Mouse (Mus musculus) stomach, embryonic 15.5 days (tissue): Measurements from ENCODE around the gene Lgals1. TPM values are rescaled to one million over a fixed set of nuclear protein-coding genes. Genes with fewer than 3 reads are reported as not detected.

Experiments used
- ATAC-seq: fragments of 200-750 bp; cut with Nextera tagmentation; 2 replicates; pipeline ENCODE4 v1.8.0; 2017; ENCODE audit warnings: low read depth, moderate number of reproducible peaks, moderate TSS enrichment; ENCODE audit not compliant: insufficient read depth, low FRiP score
- H3K27ac ChIP-seq: fragments of 300-500 bp; sonication (generic); 2 replicates; pipeline ENCODE4 v1.5.1; 2015; ENCODE audit warnings: mild to moderate bottlenecking, inconsistent platforms
- H3K27me3 ChIP-seq: fragments of 300-500 bp; sonication (generic); replicated peaks from 2 replicates; pipeline ENCODE4 v1.6.1; 2015; ENCODE audit warnings: inconsistent platforms
- H3K36me3 ChIP-seq: fragments of 300-500 bp; sonication (generic); 2 replicates; pipeline ENCODE4 v1.6.1; 2015; ENCODE audit warnings: inconsistent platforms
- H3K4me1 ChIP-seq: fragments of 300-500 bp; sonication (generic); 2 replicates; pipeline ENCODE4 v1.6.1; 2015; ENCODE audit warnings: inconsistent platforms
- H3K4me2 ChIP-seq: fragments of 300-500 bp; sonication (generic); 2 replicates; pipeline ENCODE4 v1.6.1; 2015; ENCODE audit warnings: mild to moderate bottlenecking, inconsistent platforms
- H3K4me3 ChIP-seq: fragments of 300-500 bp; sonication (generic); replicated peaks from 2 replicates; pipeline ENCODE4 v1.5.1; 2015; ENCODE audit warnings: inconsistent platforms
- H3K9ac ChIP-seq: fragments of 300-500 bp; sonication (generic); 2 replicates; pipeline ENCODE4 v1.6.1; 2015; ENCODE audit warnings: inconsistent platforms
- H3K9me3 ChIP-seq: fragments of 300-500 bp; sonication (generic); 2 replicates; pipeline ENCODE4 v1.6.1; 2016; ENCODE audit warnings: inconsistent platforms
- WGBS: fragments of 180-500 bp; shearing (Covaris S2); methylation state at CpG from one replicate; pipeline ENCODE4 v1.1.7; 2015; 5-methylcytosine and 5-hydroxymethylcytosine counted together
- polyA plus RNA-seq: library from polyadenylated mRNA; unstranded; fragments of >200 nt; fragmentation: Nextera tagmentation; extraction: Ambion mirVana; gene quantifications from 2 replicates; pipeline ENCODE4 v1.2.1, GENCODE M21; 2015

Gene Lgals1
- polyA plus RNA-seq, 1 experiment from 2014 or later = 1,476 TPM

DNA sequence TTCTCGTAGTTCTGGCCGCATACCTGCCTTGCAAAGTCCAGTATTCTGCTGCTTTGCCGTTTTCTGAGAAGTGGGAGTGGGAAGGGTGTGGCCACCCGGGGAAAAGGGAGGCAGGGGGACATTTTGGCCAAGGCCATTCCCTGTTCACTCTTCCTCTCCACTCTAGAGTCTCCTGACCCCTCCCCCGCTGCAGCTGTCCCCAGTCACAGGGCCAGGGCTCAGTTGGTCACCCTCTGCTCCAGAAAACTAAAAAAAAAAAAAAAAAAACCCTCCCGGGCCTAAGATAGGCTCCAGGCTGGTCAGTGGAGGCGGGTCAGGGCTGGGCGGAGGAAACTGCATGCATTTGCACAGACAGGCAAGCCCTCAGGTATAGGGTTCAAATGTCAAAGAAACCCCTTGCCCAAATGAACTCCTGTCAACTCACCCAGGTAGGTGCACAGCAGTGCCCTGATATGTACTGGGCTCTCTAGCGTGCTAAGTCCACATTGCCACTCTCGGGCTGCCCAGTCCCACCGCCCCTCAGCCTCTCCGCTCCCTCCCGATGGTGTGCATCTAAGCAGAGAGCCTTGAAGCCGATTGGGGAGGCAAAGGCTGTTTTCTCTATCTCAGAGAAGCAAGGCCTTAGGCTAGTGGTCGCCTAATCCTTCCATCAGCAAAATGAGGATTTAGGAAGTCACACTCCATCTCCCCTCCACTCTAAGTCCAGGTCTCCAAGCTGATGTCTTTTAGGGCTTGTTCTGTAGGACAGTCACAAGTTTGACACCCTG is 679 bp downstream of the Lgals1 start:
- Histone ChIP-seq H3K9ac (peak overlapping the region; percentile 52), H3K4me1 (peaks cover 49% of the 10 kb centered on the region), H3K4me3 (peak overlapping the region; percentile 55), H3K36me3 (peaks cover 11% of the 10 kb centered on the region; the same call in 1 of the 2 replicates), H3K4me2 (peak overlapping the region; percentile 81), H3K27ac (peak overlapping the region; percentile 94), H3K9me3 (no peaks in the 10 kb centered on the region), H3K27me3 (no peaks in the 10 kb centered on the region)
- whole genome bisulfite sequencing = 18% methylated on average over 15 of the region's 15 CpGs
- ATAC-seq = peak; percentile 2; the same call in 1 of the 2 replicates

DNA sequence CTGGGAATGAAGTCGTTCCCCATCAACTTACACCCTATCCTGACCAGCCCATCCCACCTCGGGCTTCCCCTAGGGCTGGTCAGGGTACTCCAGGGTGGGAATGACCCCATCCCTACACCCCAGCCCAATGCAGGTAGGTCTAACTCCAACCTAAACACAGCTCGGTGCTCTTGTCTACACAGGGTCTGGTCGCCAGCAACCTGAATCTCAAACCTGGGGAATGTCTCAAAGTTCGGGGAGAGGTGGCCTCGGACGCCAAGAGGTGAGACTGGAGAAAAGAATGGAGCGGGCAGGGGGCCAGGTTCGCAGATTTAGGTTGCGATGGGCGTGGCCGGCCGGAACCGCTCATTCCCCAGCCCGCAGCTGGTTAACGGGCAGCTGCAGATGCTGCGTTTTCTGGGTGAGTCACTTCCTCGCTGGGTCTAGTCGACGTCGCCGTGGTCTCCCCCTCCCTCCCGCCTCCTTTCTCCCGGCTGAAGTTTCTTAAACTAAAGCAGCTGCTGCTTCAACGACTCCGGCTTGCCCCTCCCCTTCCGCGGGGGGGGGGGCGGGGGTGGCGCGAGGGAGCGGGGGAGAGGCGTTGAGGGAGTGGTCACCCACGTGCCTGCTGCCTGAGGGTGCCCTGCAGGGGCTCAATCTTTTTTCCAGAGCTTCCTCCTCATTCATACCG is 1.4 kb downstream of the Lgals1 start:
- peak; percentile 47 for ATAC-seq
- Histone ChIP-seq H3K9me3 (no peaks in the 10 kb centered on the region), H3K27me3 (no peaks in the 10 kb centered on the region), H3K4me2 (peak overlapping the region; percentile 81), H3K36me3 (peaks cover 11% of the 10 kb centered on the region; the same call in 1 of the 2 replicates), H3K4me3 (peak overlapping the region; percentile 55), H3K27ac (peak overlapping the region; percentile 94), H3K4me1 (peaks cover 49% of the 10 kb centered on the region), H3K9ac (peak overlapping the region; percentile 52)
- WGBS = under 1% methylated on average over 25 of the region's 35 CpGs

DNA sequence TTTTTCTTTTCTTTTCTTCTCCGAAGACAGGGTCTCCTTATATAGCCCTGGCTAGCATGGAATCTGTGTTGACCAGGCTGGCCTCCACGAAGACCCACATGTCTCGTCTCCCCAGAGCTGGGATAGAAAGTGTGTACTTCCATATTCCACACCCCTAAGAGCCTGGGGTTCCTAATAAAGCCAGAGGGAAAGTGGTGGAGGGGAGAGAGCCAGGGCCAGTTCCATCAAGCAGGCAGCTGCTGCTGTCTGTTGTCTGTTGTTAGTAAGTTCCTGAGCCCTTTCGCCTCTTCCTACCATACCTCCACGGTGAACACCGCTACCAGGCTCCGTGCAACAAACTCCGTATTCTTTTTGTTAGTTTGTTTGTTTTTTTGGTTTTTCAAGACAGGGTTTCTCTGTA is 2.0 kb downstream of the Lgals1 start:
- H3K4me2 ChIP-seq = peak overlapping the region; percentile 81
- no peaks in the 10 kb centered on the region for H3K9me3 ChIP-seq
- no peaks in the 10 kb centered on the region for H3K27me3 ChIP-seq
- no peak for ATAC-seq
- peaks cover 11% of the 10 kb centered on the region; the same call in 1 of the 2 replicates for H3K36me3 ChIP-seq
- H3K9ac ChIP-seq = no peak overlapping the region
- H3K4me3 ChIP-seq = peak overlapping the region; percentile 55
- H3K27ac ChIP-seq = peak overlapping the region; percentile 94
- H3K4me1 ChIP-seq = peaks cover 45% of the 10 kb centered on the region
- 40% methylated on average over 8 of the region's 8 CpGs for WGBS

DNA sequence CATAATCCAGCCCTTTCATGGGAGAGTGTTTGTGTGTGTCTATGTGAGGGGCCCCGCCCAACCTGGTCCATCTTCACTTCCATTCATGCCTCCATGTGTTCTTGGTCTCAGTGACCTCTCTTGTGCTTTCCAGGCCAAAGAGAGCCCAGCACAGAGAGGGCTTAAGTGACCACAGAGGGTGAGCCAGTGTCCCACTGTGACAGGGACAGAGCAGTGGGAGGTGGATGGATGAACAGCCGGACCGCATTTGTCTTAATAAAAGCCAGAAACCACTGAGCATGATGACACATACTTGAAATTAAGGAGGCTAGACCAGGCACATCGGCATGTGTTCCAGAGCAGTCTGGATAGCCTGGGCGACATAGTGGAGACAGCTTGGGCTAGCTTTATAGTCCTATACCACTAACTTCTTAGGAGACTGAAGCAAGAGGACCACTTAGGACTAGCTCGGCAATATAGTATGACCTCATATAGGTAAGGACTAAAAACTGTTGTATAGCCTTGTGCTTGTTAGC is 3.7 kb downstream of the Lgals1 start:
- no peak for ATAC-seq
- H3K4me3 ChIP-seq = no peak overlapping the region

DNA sequence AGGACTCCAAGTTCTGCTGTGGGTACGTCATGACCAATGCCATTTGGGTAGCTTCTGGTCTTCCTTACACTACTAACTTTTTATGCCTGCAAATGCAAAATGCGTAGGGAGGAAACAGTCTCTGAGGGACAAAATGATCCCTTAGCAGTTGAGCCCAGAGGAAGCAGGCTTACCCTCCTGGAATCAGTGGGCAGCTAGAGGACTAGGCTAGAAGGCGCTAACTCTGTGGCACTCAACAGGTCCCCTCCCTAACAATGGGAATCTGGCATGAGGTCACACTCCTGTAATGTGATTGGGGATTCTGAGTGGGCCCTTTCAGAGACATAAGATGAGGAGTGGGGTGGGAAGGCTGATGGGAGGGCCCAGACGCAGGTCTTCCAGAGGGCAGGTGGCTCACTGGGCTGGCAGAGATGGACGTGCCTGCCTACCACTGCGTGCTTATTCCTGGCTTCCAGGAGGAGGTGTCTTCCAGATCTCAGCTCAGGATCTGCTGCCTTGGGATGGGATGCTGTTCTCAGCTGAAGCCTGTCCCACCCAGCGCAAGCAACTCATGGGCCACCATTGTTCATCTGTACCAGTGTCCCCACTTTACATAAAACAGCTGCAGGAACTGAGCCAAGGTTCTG is 4.4 kb downstream of the Lgals1 start:
- H3K9me3 ChIP-seq = no peaks in the 10 kb centered on the region
- H3K9ac ChIP-seq = no peak overlapping the region
- 0 out of 2 replicates have a peak overlapping the region, but pooled peaks have one; percentile 3 for H3K27ac ChIP-seq
- no peak for ATAC-seq
- H3K4me3 ChIP-seq = no peak overlapping the region
- 79% methylated on average over 7 of the region's 7 CpGs for WGBS
- no peaks in the 10 kb centered on the region for H3K27me3 ChIP-seq
- H3K4me1 ChIP-seq = peaks cover 34% of the 10 kb centered on the region
- peaks cover 11% of the 10 kb centered on the region; the same call in 1 of the 2 replicates for H3K36me3 ChIP-seq
- H3K4me2 ChIP-seq = no peak overlapping the region

More for the DNA sequence above, 3.7 kb downstream of the Lgals1 start:
- Histone ChIP-seq H3K27ac (no peak overlapping the region), H3K27me3 (no peaks in the 10 kb centered on the region), H3K9ac (no peak overlapping the region), H3K36me3 (peaks cover 11% of the 10 kb centered on the region; the same call in 1 of the 2 replicates), H3K9me3 (no peaks in the 10 kb centered on the region), H3K4me2 (no peak overlapping the region), H3K4me1 (peaks cover 36% of the 10 kb centered on the region)
- WGBS = 87% methylated on average over 6 of the region's 6 CpGs

DNA sequence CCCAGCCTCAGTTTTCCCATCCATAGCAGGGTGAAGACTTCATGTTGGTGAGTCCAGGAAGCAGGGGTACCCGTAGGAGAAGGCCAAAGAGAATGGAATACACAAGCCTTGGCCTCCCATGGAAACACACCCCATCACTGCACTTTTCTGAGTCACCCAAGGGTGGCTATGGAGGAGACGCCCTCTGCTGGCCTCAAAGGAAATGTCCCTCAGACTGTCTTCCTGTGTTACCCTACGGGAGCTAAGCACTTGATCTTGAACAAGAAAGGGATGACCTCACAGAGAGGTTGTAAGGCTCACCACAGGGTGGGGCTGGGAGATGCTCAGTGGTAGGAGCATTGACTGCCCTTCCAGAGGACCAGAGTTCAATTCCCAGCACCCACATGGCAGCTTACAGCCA is 5.1 kb downstream of the Lgals1 start:
- Histone ChIP-seq H3K27ac (0 out of 2 replicates have a peak overlapping the region, but pooled peaks have one; percentile 3), H3K4me1 (peaks cover 29% of the 10 kb centered on the region), H3K9me3 (no peaks in the 10 kb centered on the region), H3K27me3 (no peaks in the 10 kb centered on the region), H3K36me3 (peaks cover 11% of the 10 kb centered on the region; the same call in 1 of the 2 replicates), H3K4me3 (no peak overlapping the region), H3K9ac (no peak overlapping the region), H3K4me2 (no peak overlapping the region)
- no peak for ATAC-seq
- whole genome bisulfite sequencing = 20% methylated on average over 3 of the region's 3 CpGs

DNA sequence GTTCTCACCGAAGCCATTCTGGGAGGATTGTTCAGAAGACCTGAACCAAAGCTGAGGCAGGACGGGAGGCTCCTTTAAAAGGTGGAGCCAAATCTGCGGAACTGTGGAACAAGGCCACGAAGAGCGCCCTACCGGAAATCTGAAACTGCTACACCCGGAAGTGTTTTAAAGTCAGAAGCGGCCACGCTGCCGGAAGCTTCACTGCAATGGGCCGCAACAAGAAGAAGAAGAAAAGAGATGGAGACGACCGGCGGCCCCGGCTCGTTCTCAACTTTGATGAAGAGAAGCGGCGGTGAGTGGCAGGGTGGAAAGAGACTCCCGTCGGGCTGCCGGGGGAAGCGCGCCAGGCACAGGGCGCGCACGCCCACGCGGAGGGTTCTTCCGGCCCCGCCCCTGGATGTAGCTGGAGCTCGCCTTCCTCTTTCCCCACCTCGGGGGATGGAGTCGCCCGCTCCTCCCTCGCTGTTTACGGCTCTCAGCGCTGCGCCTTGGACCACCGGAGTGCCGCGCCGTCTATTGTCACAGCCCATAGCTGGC is 8.3 kb downstream of the Lgals1 start, which contains the start of gene Nol12:
Gene Nol12, plus strand, starts transcription at position 150 of the 537 bp plus-strand sequence.
- Histone ChIP-seq H3K4me3 (peak within 1 kb of the TSS; percentile 72), H3K4me2 (peak within 1 kb of the TSS; percentile 75), H3K4me1 (peaks cover 12% of the 10 kb centered on the region; the same call in 1 of the 2 replicates), H3K27ac (peak within 1 kb of the TSS; percentile 87), H3K9me3 (no peaks in the 10 kb centered on the region), H3K27me3 (no peaks in the 10 kb centered on the region), H3K9ac (peak within 1 kb of the TSS; percentile 62; the same call in 1 of the 2 replicates), H3K36me3 (peaks cover 24% of the 10 kb centered on the region)
- WGBS = under 1% methylated on average over 42 of the region's 42 CpGs
- peak; percentile 76 for ATAC-seq

DNA sequence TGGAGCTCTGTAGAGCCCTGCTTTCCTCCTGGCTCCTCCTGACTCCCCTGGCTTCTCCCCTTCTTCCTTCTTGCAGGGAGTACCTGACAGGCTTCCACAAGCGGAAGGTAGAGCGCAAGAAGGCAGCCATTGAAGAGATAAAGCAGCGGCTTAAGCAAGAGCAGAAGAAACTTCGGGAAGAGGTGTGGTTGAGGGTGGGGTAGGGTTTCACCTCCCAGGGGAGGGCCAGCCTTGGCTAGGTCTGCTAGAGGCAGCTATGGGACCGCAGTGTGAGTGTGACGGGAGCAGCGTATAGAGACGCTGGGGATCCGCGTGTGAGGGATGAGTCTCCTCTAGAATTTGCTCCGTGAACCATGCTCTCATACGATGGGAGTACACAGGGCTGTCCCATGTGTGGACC is 9.9 kb downstream of the Lgals1 start:
- Histone ChIP-seq H3K9me3 (no peaks in the 10 kb centered on the region), H3K36me3 (peaks cover 29% of the 10 kb centered on the region), H3K4me1 (peaks cover 8% of the 10 kb centered on the region; the same call in 1 of the 2 replicates), H3K27me3 (no peaks in the 10 kb centered on the region), H3K4me3 (no peak overlapping the region), H3K4me2 (peak overlapping the region; percentile 75; the same call in 1 of the 2 replicates), H3K27ac (no peak overlapping the region), H3K9ac (no peak overlapping the region)
- 86% methylated on average over 12 of the region's 12 CpGs for WGBS
- no peak for ATAC-seq

DNA sequence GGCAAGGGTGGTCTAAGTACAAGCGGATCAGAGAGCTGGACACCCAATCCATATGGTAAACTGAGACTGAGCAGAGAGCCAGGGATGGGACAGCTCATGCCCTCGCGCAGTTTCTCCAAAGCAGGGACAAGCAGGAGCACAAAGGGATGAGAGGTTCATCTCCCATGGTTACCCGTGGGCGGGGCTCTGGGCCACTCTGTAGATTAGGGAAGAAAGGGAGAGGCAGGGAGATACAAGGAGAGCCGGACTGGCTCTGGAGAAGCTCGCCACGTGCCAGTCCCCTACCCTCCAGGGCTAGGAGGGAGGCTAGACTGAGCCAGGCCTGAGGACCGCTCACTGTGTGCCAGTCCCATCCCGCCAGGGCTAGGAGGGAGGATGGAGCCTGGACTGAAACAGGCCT is 10.8 kb downstream of the Lgals1 start:
- Histone ChIP-seq H3K9ac (no peak overlapping the region), H3K4me3 (no peak overlapping the region), H3K4me2 (no peak overlapping the region), H3K4me1 (peaks cover 6% of the 10 kb centered on the region; the same call in 1 of the 2 replicates), H3K27me3 (no peaks in the 10 kb centered on the region), H3K27ac (no peak overlapping the region), H3K9me3 (no peaks in the 10 kb centered on the region), H3K36me3 (peaks cover 33% of the 10 kb centered on the region)
- ATAC-seq = no peak
- 87% methylated on average over 10 of the region's 10 CpGs for WGBS

DNA sequence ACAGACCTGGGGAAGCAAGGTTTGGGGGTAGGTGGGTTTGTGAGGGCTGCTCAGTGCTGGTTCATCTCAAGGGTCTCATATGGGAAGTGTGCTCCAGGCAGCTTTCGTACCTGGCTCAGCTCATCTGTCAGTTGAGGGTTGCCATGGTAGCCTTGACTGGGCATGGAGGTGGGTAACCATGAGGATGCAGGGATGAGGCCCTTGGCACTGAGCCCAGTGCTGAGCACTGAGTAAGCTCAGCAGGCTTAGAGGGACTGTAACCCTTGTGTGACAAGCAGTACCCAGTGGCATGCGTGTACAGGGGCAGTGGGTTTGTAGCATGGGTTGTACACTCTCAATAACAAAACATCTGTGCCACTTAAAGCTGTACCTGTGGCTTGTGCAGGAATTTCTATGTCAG is 11.4 kb downstream of the Lgals1 start:
- 83% methylated on average over 2 of the region's 2 CpGs for WGBS
- Histone ChIP-seq H3K36me3 (peaks cover 33% of the 10 kb centered on the region), H3K4me3 (no peak overlapping the region), H3K9ac (no peak overlapping the region), H3K4me2 (no peak overlapping the region), H3K9me3 (no peaks in the 10 kb centered on the region), H3K4me1 (peaks cover 8% of the 10 kb centered on the region; the same call in 1 of the 2 replicates), H3K27me3 (no peaks in the 10 kb centered on the region), H3K27ac (no peak overlapping the region)
- ATAC-seq = no peak

DNA sequence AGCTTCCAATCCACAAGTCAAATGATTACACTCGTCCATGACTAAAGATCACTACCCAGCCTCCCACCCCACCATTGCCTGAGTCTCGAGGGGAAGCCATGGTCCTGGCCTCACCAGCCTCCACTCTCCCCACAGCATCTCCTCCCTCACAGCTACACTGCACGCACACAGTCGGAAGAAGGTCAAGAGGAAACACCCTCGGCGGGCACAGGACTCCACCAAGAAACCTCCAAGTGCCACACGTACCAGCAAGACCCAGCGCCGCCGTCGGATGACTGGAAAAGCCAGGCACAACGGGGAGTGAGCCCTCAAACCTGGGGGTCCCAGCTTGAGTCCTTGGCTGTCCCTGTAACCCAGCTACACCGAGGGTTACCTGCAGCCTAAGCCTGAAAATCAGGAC is 13.8 kb downstream of the Lgals1 start:
- ATAC-seq = no peak
- Histone ChIP-seq H3K9ac (no peak overlapping the region), H3K27ac (no peak overlapping the region), H3K4me3 (no peak overlapping the region), H3K9me3 (no peaks in the 10 kb centered on the region), H3K27me3 (no peaks in the 10 kb centered on the region), H3K4me1 (peaks cover 10% of the 10 kb centered on the region; the same call in 1 of the 2 replicates), H3K36me3 (peaks cover 33% of the 10 kb centered on the region), H3K4me2 (no peak overlapping the region)
- 93% methylated on average over 13 of the region's 13 CpGs for WGBS
